Mouse (Mus musculus) embryo, embryonic 11.5 days (tissue): Measurements from ENCODE around the gene Ifnar2.

Source experiments
- DNase-seq: peaks from one replicate; pipeline ENCODE4 v3.0.0-alpha.2; 2012; ENCODE audit warnings: low read depth, low spot score

Ifnar2 gene

GRCm38 (mm10) chr16:91358555-91358954, 14.0 kb upstream of the Ifnar2 start:
- DNase-seq = peak; percentile 79

GRCm38 (mm10) chr16:91359531-91359930, 13.1 kb upstream of the Ifnar2 start:
- no peak for DNase-seq

GRCm38 (mm10) chr16:91360162-91360561, 12.4 kb upstream of the Ifnar2 start:
- no peak for DNase-seq

- DNase-seq = no peak
Measured at GRCm38 (mm10) chr16:91362006-91362405, 10.6 kb upstream of the Ifnar2 start.

- no peak for DNase-seq
Measured at GRCm38 (mm10) chr16:91362616-91363272, 9.8 kb upstream of the Ifnar2 start.

- DNase-seq = no peak
Measured at GRCm38 (mm10) chr16:91363483-91363882, 9.1 kb upstream of the Ifnar2 start.

- DNase-seq = no peak
Measured at GRCm38 (mm10) chr16:91366567-91366966, 6.0 kb upstream of the Ifnar2 start.

- no peak for DNase-seq
Measured at GRCm38 (mm10) chr16:91367066-91367465, 5.5 kb upstream of the Ifnar2 start.

- DNase-seq = no peak
Measured at GRCm38 (mm10) chr16:91373473-91374252, 1.1 kb downstream of the Ifnar2 start.

GRCm38 (mm10) chr16:91374253-91374634, 1.7 kb downstream of the Ifnar2 start:
- no peak for DNase-seq

- no peak for DNase-seq
Measured at GRCm38 (mm10) chr16:91376701-91377100, 4.1 kb downstream of the Ifnar2 start.

GRCm38 (mm10) chr16:91378431-91378986, 5.9 kb downstream of the Ifnar2 start:
- DNase-seq = no peak

GRCm38 (mm10) chr16:91378991-91379390, 6.4 kb downstream of the Ifnar2 start:
- DNase-seq = no peak

- DNase-seq = no peak
Measured at GRCm38 (mm10) chr16:91379412-91379811, 6.8 kb downstream of the Ifnar2 start.

- DNase-seq = no peak
Measured at GRCm38 (mm10) chr16:91380151-91380550, 7.6 kb downstream of the Ifnar2 start.

GRCm38 (mm10) chr16:91381606-91382005, 9.0 kb downstream of the Ifnar2 start:
- DNase-seq = no peak

- DNase-seq = no peak
Measured at GRCm38 (mm10) chr16:91382261-91382790, 9.7 kb downstream of the Ifnar2 start.

GRCm38 (mm10) chr16:91384221-91384620, 11.6 kb downstream of the Ifnar2 start:
- no peak for DNase-seq

GRCm38 (mm10) chr16:91385621-91386020, 13.0 kb downstream of the Ifnar2 start:
- no peak for DNase-seq

- DNase-seq = no peak
Measured at GRCm38 (mm10) chr16:91386419-91387120, 14.0 kb downstream of the Ifnar2 start.

- no peak for DNase-seq
Measured at GRCm38 (mm10) chr16:91387121-91387486, 14.5 kb downstream of the Ifnar2 start.

GRCm38 (mm10) chr16:91390100-91390499, 17.5 kb downstream of the Ifnar2 start:
- DNase-seq = no peak
